Mouse (Mus musculus) stomach, embryonic 15.5 days (tissue): ENCODE measurements at regions not wholly inside any gene's neighbourhood (a gene's known extent, or its start where the extent isn't known, plus 50 kb on each side); places are given as distances from the start of the nearest gene placed in this dataset. TPM values are rescaled to one million over a fixed set of nuclear protein-coding genes. Genes with fewer than 3 reads are reported as not detected.

Experiments
- ATAC-seq: fragments of 200-750 bp; cut with Nextera tagmentation; 2 replicates; pipeline ENCODE4 v1.8.0; 2017; ENCODE audit warnings: low read depth, moderate number of reproducible peaks, moderate TSS enrichment; ENCODE audit not compliant: insufficient read depth, low FRiP score
- H3K27ac ChIP-seq: fragments of 300-500 bp; sonication (generic); 2 replicates; pipeline ENCODE4 v1.5.1; 2015; ENCODE audit warnings: mild to moderate bottlenecking, inconsistent platforms
- H3K27me3 ChIP-seq: fragments of 300-500 bp; sonication (generic); replicated peaks from 2 replicates; pipeline ENCODE4 v1.6.1; 2015; ENCODE audit warnings: inconsistent platforms
- H3K36me3 ChIP-seq: fragments of 300-500 bp; sonication (generic); 2 replicates; pipeline ENCODE4 v1.6.1; 2015; ENCODE audit warnings: inconsistent platforms
- H3K4me1 ChIP-seq: fragments of 300-500 bp; sonication (generic); 2 replicates; pipeline ENCODE4 v1.6.1; 2015; ENCODE audit warnings: inconsistent platforms
- H3K4me2 ChIP-seq: fragments of 300-500 bp; sonication (generic); 2 replicates; pipeline ENCODE4 v1.6.1; 2015; ENCODE audit warnings: mild to moderate bottlenecking, inconsistent platforms
- H3K4me3 ChIP-seq: fragments of 300-500 bp; sonication (generic); replicated peaks from 2 replicates; pipeline ENCODE4 v1.5.1; 2015; ENCODE audit warnings: inconsistent platforms
- H3K9ac ChIP-seq: fragments of 300-500 bp; sonication (generic); 2 replicates; pipeline ENCODE4 v1.6.1; 2015; ENCODE audit warnings: inconsistent platforms
- H3K9me3 ChIP-seq: fragments of 300-500 bp; sonication (generic); 2 replicates; pipeline ENCODE4 v1.6.1; 2016; ENCODE audit warnings: inconsistent platforms
- WGBS: fragments of 180-500 bp; shearing (Covaris S2); methylation state at CpG from one replicate; pipeline ENCODE4 v1.1.7; 2015; 5-methylcytosine and 5-hydroxymethylcytosine counted together
- microRNA-seq: library from miRNA; unstranded; fragments of <30 nt; microRNA quantifications from one replicate; pipeline ENCODE4, GENCODE M21; 2016

- Histone ChIP-seq H3K27ac (no peak overlapping the region), H3K27me3 (no peaks in the 10 kb centered on the region), H3K9me3 (no peaks in the 10 kb centered on the region), H3K9ac (no peak overlapping the region), H3K4me3 (no peak overlapping the region), H3K4me2 (no peak overlapping the region), H3K4me1 (no peaks in the 10 kb centered on the region), H3K36me3 (no peaks in the 10 kb centered on the region)
- ATAC-seq = no peak
- WGBS = 78% methylated on average over 7 of the region's 7 CpGs
Measured at GRCm38 (mm10) chr4:33833134-33833533, 91.3 kb upstream of the Cnr1 start.

DNA sequence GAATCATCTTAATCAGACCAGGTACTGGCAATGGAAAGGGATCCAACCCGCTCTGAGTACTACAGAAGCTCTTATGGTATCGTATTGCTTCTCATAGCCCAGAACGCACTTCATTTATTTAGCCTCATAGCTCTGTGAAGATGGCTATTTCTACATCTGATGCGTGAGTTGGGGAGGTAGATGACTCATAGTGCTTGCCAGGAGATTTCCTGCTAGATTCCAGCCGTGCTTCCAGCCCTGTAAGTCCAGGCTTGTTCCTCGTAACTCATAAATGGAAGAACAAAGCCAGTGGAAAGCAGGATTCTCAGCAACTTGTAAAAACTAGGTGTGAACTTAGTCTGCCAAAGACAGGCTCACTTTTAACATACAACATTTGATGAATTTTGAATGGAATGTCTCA, 86.0 kb upstream of the Cnr1 start:
- peak; percentile 35; the same call in 1 of the 2 replicates for ATAC-seq
- Histone ChIP-seq H3K4me3 (no peak overlapping the region), H3K27ac (no peak overlapping the region), H3K9me3 (no peaks in the 10 kb centered on the region), H3K36me3 (no peaks in the 10 kb centered on the region), H3K27me3 (no peaks in the 10 kb centered on the region), H3K9ac (no peak overlapping the region), H3K4me2 (no peak overlapping the region), H3K4me1 (no peaks in the 10 kb centered on the region)
- WGBS = 70% methylated on average over 6 of the region's 6 CpGs

DNA sequence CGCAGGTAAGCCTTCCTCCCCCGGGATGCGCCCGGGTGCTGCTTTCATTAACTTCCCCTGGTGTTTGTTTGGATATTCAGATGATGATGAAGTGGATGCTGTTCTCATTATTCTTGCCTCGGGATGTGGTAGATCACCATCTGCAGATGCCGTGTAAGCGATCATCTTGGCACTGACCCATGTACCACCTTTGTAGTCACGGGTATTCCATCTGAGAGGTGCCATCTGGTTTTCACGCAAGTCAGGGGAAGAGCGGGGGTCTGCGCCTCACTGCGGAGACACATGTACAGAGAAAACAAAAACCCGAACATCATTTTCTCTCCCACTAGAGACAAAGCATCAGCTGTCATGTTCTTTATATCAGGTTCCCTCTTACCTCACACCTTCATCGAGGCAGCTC, 84.3 kb upstream of the Cnr1 start:
- Histone ChIP-seq H3K4me1 (no peaks in the 10 kb centered on the region), H3K27me3 (no peaks in the 10 kb centered on the region), H3K9me3 (no peaks in the 10 kb centered on the region), H3K36me3 (no peaks in the 10 kb centered on the region), H3K27ac (no peak overlapping the region), H3K4me3 (no peak overlapping the region), H3K4me2 (no peak overlapping the region), H3K9ac (no peak overlapping the region)
- 59% methylated on average over 14 of the region's 14 CpGs for WGBS
- ATAC-seq = no peak

DNA sequence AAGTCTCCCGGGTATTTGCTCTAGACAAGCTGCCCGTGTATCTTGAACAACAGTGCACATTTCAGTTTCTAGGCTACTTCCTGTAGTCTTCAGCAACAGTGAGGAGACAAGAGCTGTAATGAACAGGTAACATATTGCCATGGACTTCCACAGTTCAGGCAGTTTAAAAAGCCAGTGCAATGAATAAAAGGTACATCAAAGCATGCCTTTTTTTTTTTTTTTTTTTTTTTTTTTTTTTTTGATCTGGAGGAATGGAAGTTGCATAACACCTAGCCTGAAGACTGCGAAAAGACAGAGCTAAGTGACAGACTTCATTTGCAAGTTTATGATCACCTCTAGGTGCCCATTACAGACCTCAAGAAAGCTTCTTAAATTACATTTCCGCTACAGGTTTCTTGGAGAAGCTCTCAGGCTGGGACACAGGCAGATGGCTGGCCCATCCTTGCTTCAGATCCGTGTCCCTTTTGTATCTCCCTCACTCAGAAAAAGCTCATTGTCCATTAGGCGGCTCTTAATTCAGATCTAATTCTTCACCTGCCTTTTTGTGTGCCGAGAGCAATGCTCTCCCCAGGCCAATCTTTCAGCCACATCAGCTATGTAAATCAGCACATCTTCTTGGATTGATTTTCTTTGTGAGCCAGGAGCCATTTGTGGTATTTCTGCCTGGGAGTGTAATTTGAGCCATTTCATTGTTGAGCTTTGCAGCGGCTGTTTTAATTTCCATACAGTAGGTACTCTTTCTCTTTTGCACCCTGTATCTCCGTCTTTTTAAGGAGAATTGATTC, 78.6 kb upstream of the Cnr1 start:
- H3K4me2 ChIP-seq = no peak overlapping the region
- no peak overlapping the region for H3K9ac ChIP-seq
- WGBS = 39% methylated on average over 9 of the region's 9 CpGs
- no peak for ATAC-seq
- H3K27me3 ChIP-seq = no peaks in the 10 kb centered on the region
- no peaks in the 10 kb centered on the region for H3K9me3 ChIP-seq
- H3K27ac ChIP-seq = no peak overlapping the region
- H3K36me3 ChIP-seq = no peaks in the 10 kb centered on the region
- H3K4me3 ChIP-seq = no peak overlapping the region
- no peaks in the 10 kb centered on the region for H3K4me1 ChIP-seq

DNA sequence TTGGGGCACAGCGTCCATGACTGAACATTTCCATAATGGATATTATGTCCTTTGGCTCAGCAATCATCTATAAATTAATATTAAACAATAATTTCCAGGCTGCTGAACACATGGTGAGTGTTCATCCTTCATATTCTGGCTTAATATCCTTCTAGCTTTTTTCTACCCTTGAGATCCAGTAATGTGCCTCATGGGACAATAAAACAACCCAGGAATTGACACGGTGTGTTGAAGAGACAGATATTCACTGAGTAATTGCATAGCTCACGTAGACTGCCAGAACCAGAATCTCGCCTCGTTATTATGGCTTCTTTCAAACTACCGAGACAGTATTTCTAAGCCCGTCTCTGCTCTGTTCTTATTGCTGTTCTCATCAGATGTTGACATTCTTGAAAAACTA, 74.1 kb upstream of the Cnr1 start:
- Histone ChIP-seq H3K9me3 (no peaks in the 10 kb centered on the region), H3K4me1 (no peaks in the 10 kb centered on the region), H3K36me3 (no peaks in the 10 kb centered on the region), H3K27ac (no peak overlapping the region), H3K4me3 (no peak overlapping the region), H3K27me3 (no peaks in the 10 kb centered on the region), H3K9ac (no peak overlapping the region), H3K4me2 (no peak overlapping the region)
- WGBS = 83% methylated on average over 7 of the region's 7 CpGs
- no peak for ATAC-seq

- Histone ChIP-seq H3K9me3 (no peaks in the 10 kb centered on the region), H3K4me2 (no peak overlapping the region), H3K4me3 (no peak overlapping the region), H3K27me3 (no peaks in the 10 kb centered on the region), H3K9ac (no peak overlapping the region), H3K27ac (no peak overlapping the region), H3K36me3 (no peaks in the 10 kb centered on the region), H3K4me1 (no peaks in the 10 kb centered on the region)
- WGBS = 87% methylated on average over 5 of the region's 5 CpGs
- ATAC-seq = no peak
Measured at GRCm38 (mm10) chr4:33852294-33852693, 72.1 kb upstream of the Cnr1 start.

DNA sequence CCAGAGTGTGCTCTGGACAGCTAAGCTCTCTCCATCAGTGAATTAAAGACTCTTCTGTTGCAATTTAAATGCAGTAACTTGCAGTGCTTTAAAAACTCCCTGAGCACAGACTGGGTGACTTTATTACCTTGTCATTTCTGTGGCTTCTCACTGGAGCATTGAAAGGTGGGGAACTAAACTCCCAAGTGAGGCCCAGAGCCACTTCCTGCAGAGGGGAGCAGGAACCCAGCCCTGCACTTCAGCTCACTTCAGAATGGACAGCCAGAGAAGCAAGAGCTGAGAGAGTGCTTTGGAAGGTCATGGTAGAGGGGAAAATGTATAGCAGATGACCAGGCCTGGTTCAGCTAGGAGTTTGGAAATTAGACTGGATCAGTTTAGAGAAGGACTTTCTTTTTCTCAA, 69.3 kb upstream of the Cnr1 start:
- H3K9ac ChIP-seq = no peak overlapping the region
- ATAC-seq = no peak
- H3K27me3 ChIP-seq = no peaks in the 10 kb centered on the region
- no peak overlapping the region for H3K4me2 ChIP-seq
- H3K9me3 ChIP-seq = no peaks in the 10 kb centered on the region
- no peak overlapping the region for H3K27ac ChIP-seq
- H3K4me3 ChIP-seq = no peak overlapping the region
- H3K36me3 ChIP-seq = no peaks in the 10 kb centered on the region
- H3K4me1 ChIP-seq = no peaks in the 10 kb centered on the region

- WGBS = 88% methylated on average over 2 of the region's 2 CpGs
- no peak for ATAC-seq
- Histone ChIP-seq H3K9me3 (no peaks in the 10 kb centered on the region), H3K4me2 (no peak overlapping the region), H3K4me1 (no peaks in the 10 kb centered on the region), H3K27me3 (no peaks in the 10 kb centered on the region), H3K27ac (no peak overlapping the region), H3K9ac (no peak overlapping the region), H3K4me3 (no peak overlapping the region), H3K36me3 (no peaks in the 10 kb centered on the region)
Measured at GRCm38 (mm10) chr4:33867126-33867525, 57.3 kb upstream of the Cnr1 start.

- Histone ChIP-seq H3K9me3 (no peaks in the 10 kb centered on the region), H3K9ac (no peak overlapping the region), H3K27me3 (no peaks in the 10 kb centered on the region), H3K36me3 (no peaks in the 10 kb centered on the region), H3K27ac (no peak overlapping the region), H3K4me1 (no peaks in the 10 kb centered on the region), H3K4me2 (no peak overlapping the region), H3K4me3 (no peak overlapping the region)
- ATAC-seq = no peak
- 76% methylated on average over 5 of the region's 5 CpGs for WGBS
Measured at GRCm38 (mm10) chr4:33869317-33869716, 55.1 kb upstream of the Cnr1 start.

Small RNA genes lying in the stretch of these regions (microRNA-seq; reads per million reads assigned to microRNA genes)
- not detected for gene Gm23304
